Mouse (Mus musculus): ENCODE data around the gene Samd1. TPM values are rescaled to one million over a fixed set of nuclear protein-coding genes. Genes with fewer than 3 reads are reported as not detected.
"Not testable (repeated sequence)": the region's sequence is repeated elsewhere in the genome, so short reads cannot be mapped to it uniquely, and the experiment has no call there.

Gene Samd1
- total and polyA plus RNA-seq, 2 experiments, result 4.0 to 11.9 TPM

DNA sequence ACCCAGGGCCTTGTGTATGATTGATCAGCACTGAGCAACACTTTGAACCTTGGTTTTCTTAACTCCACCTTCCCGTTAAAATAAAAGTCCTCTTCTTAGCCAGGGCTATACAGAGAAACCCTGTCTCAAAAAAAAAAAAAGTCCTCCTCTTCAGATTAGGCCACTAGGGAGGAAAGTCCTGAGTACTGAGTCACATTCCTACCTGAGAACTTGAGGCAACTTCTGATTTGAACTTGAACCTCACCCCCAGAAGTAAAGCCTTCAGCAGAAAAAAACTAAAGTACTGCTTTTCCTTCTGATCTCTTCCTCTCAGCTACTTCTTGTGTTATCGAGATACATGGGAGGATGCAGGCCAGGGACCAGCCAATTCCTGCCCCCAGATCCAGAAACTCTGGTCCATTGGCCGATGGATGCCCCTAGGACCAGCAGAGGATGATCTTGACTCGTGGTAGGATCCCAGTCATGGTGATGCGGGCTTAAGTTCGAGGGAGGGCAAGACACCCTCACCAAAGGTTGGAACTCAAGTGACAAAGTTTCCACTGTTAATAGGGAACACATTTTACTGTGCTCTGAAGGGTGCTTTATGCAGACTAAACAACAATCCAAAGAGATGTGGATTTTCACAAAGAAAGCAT is 6.3 kb downstream of the Samd1 start:
- H3K27ac ChIP-seq (replicated peaks; ENCODE audit: insufficient read depth, low read depth, low read length), result 0 out of 2 replicates have a peak overlapping the region, but pooled peaks have one; percentile 93
- TF ChIP-seq POLR2A (IDR thresholded peaks at IDR 0.05; ENCODE audit: extremely low read depth, insufficient read depth, low read length) (no peak), CTCF (IDR thresholded peaks at IDR 0.05; ENCODE audit: low read depth, low read length) (no peak)

GRCm38 (mm10) chr8:84004533-84005201 is 7.2 kb downstream of the Samd1 start:
- Histone ChIP-seq H3K9ac (ENCODE audit: low read depth, low read length) (peak overlapping the region; percentile 88), H3K4me1 (ENCODE audit: control insufficient read depth, insufficient read depth, low read length) (peaks cover 16% of the 10 kb centered on the region)
- WGBS, result under 1% methylated on average over 30 of the region's 30 CpGs

More for the DNA sequence above, 6.3 kb downstream of the Samd1 start:
- Histone ChIP-seq H3K9ac (ENCODE audit: low read depth, low read length) (no peak overlapping the region), H3K4me1 (ENCODE audit: control insufficient read depth, insufficient read depth, low read length) (peaks cover 25% of the 10 kb centered on the region), H3K27me3 (ENCODE audit: control insufficient read depth, insufficient read depth, low read length) (no peaks in the 10 kb centered on the region), H3K4me3 (ENCODE audit: insufficient read depth, low read depth, low read length) (peak overlapping the region; percentile 78; the same call in 1 of the 2 replicates), H3K79me2 (ENCODE audit: control insufficient read depth, insufficient read depth, low read length) (no peaks in the 10 kb centered on the region), H3K36me3 (ENCODE audit: control insufficient read depth, insufficient read depth, low read length) (no peaks in the 10 kb centered on the region)
- peak; percentile 25 for DNase-seq (ENCODE audit: extremely low read depth, low read depth, low spot score)
- 52% methylated on average over 6 of the region's 6 CpGs for WGBS

GRCm38 (mm10) chr8:84005502-84005901 is 8.0 kb downstream of the Samd1 start:
- H3K9ac ChIP-seq (ENCODE audit: low read depth, low read length); H3K36me3 ChIP-seq (ENCODE audit: control insufficient read depth, insufficient read depth, low read length); H3K27ac ChIP-seq (replicated peaks; ENCODE audit: insufficient read depth, low read depth, low read length); H3K79me2 ChIP-seq (ENCODE audit: control insufficient read depth, insufficient read depth, low read length); H3K4me3 ChIP-seq (ENCODE audit: insufficient read depth, low read depth, low read length); H3K27me3 ChIP-seq (ENCODE audit: control insufficient read depth, insufficient read depth, low read length); DNase-seq (ENCODE audit: extremely low read depth, low read depth, low spot score): not testable (repeated sequence)
- 98% methylated on average over 7 of the region's 7 CpGs for WGBS
- peaks cover 16% of the 10 kb centered on the region for H3K4me1 ChIP-seq (ENCODE audit: control insufficient read depth, insufficient read depth, low read length)

More at GRCm38 (mm10) chr8:84004533-84005201, 7.2 kb downstream of the Samd1 start:
- Histone ChIP-seq H3K4me3 (ENCODE audit: insufficient read depth, low read depth, low read length) (peak overlapping the region; percentile 78), H3K36me3 (ENCODE audit: control insufficient read depth, insufficient read depth, low read length) (no peaks in the 10 kb centered on the region), H3K27ac (replicated peaks; ENCODE audit: insufficient read depth, low read depth, low read length) (peak overlapping the region; percentile 93), H3K79me2 (ENCODE audit: control insufficient read depth, insufficient read depth, low read length) (no peaks in the 10 kb centered on the region), H3K27me3 (ENCODE audit: control insufficient read depth, insufficient read depth, low read length) (no peaks in the 10 kb centered on the region)
- peak; percentile 91 for DNase-seq (ENCODE audit: extremely low read depth, low read depth, low spot score)
- no peak for TF ChIP-seq CTCF (IDR thresholded peaks at IDR 0.05; ENCODE audit: low read depth, low read length)
- TF ChIP-seq POLR2A (IDR thresholded peaks at IDR 0.05; ENCODE audit: extremely low read depth, insufficient read depth, low read length), result peak; percentile 79

GRCm38 (mm10) chr8:84008362-84008761 is 10.9 kb downstream of the Samd1 start:
- Histone ChIP-seq H3K4me1 (ENCODE audit: control insufficient read depth, insufficient read depth, low read length) (peaks cover 12% of the 10 kb centered on the region), H3K36me3 (ENCODE audit: control insufficient read depth, insufficient read depth, low read length) (no peaks in the 10 kb centered on the region), H3K27ac (replicated peaks; ENCODE audit: insufficient read depth, low read depth, low read length) (no peak overlapping the region), H3K9ac (ENCODE audit: low read depth, low read length) (no peak overlapping the region), H3K4me3 (ENCODE audit: insufficient read depth, low read depth, low read length) (no peak overlapping the region), H3K27me3 (ENCODE audit: control insufficient read depth, insufficient read depth, low read length) (no peaks in the 10 kb centered on the region), H3K79me2 (ENCODE audit: control insufficient read depth, insufficient read depth, low read length) (no peaks in the 10 kb centered on the region)
- 48% methylated on average over 7 of the region's 7 CpGs for WGBS
- DNase-seq (ENCODE audit: extremely low read depth, low read depth, low spot score), result peak; percentile 18
- TF ChIP-seq POLR2A (IDR thresholded peaks at IDR 0.05; ENCODE audit: extremely low read depth, insufficient read depth, low read length) (no peak), CTCF (IDR thresholded peaks at IDR 0.05; ENCODE audit: low read depth, low read length) (peak; percentile 67)

DNA sequence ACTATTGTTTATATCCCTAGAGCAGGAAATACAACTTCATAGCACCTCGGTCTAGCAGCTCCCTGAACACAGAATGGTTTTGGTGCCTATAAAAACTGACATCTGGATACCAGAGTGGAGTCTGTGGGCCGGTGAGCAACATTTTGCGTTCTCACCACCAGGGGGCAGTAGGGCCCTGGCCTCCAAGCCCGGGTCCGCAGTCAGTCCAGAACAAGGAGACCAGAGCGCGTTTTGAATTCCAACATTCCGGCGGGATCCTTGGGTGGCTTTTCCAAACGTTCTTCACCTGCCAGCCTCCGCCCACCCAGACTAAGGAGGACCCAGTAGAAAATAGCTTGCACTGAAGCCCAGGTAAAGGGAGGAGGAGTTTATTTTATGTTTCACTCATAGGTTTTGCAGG is 12.4 kb downstream of the Samd1 start:
- no peak overlapping the region for H3K4me3 ChIP-seq (ENCODE audit: insufficient read depth, low read depth, low read length)
- no peak overlapping the region for H3K27ac ChIP-seq (replicated peaks; ENCODE audit: insufficient read depth, low read depth, low read length)
- H3K79me2 ChIP-seq (ENCODE audit: control insufficient read depth, insufficient read depth, low read length), result no peaks in the 10 kb centered on the region
- no peaks in the 10 kb centered on the region for H3K27me3 ChIP-seq (ENCODE audit: control insufficient read depth, insufficient read depth, low read length)
- WGBS, result 3% methylated on average over 11 of the region's 11 CpGs
- TF ChIP-seq POLR2A (IDR thresholded peaks at IDR 0.05; ENCODE audit: extremely low read depth, insufficient read depth, low read length) (no peak), CTCF (IDR thresholded peaks at IDR 0.05; ENCODE audit: low read depth, low read length) (peak; percentile 94)
- H3K36me3 ChIP-seq (ENCODE audit: control insufficient read depth, insufficient read depth, low read length), result no peaks in the 10 kb centered on the region
- H3K4me1 ChIP-seq (ENCODE audit: control insufficient read depth, insufficient read depth, low read length), result peaks cover 7% of the 10 kb centered on the region
- H3K9ac ChIP-seq (ENCODE audit: low read depth, low read length), result no peak overlapping the region
- DNase-seq (ENCODE audit: extremely low read depth, low read depth, low spot score), result peak; percentile 49

Data from liver, adult 2 months (tissue).